In genomic region chr1:169157496-169157895, GRCm38 (mm10) we compare ENCODE assay signal across 9 mouse cellular contexts.
"Had no signal": no experiment of that assay in that cellular context is flagged by ENCODE, and none has a peak within 500 bp of the region (broad histone marks: within the 10 kb centered on the region; RNA-seq: fewer than 3 reads in every experiment).

No protein-coding gene starts in this region.

- DNase-seq: liver; liver, embryonic 13.5 days; liver, postnatal 0 days; lung, adult 2 months; lung, embryonic 14.5 days; lung, postnatal 10 days; lung, postnatal 14 days; lung, postnatal 4 days; midbrain, embryonic 14.5 days had no signal
